Mouse (Mus musculus) midbrain, embryonic 15.5 days (tissue): ENCODE results near the gene Snrnp35. TPM values are rescaled to one million over a fixed set of nuclear protein-coding genes. Genes with fewer than 3 reads are reported as not detected.

ENCODE experiments used
- ATAC-seq: fragments of 200-750 bp; cut with Nextera tagmentation; replicated peaks from 2 replicates; pipeline ENCODE4 v1.8.0; 2017; ENCODE audit warnings: moderate TSS enrichment
- H3K27ac ChIP-seq: fragments of 300-500 bp; sonication (generic); 2 replicates; pipeline ENCODE4 v1.5.1; 2015; ENCODE audit warnings: mild to moderate bottlenecking, inconsistent platforms
- H3K27me3 ChIP-seq: fragments of 300-500 bp; sonication (generic); replicated peaks from 2 replicates; pipeline ENCODE4 v1.6.1; 2015; ENCODE audit warnings: inconsistent platforms
- H3K36me3 ChIP-seq: fragments of 300-500 bp; sonication (generic); replicated peaks from 2 replicates; pipeline ENCODE4 v1.6.1; 2015; ENCODE audit warnings: inconsistent platforms
- H3K4me1 ChIP-seq: fragments of 300-500 bp; sonication (generic); 2 replicates; pipeline ENCODE4 v1.6.1; 2015; ENCODE audit warnings: inconsistent platforms
- H3K4me2 ChIP-seq: fragments of 300-500 bp; sonication (generic); 2 replicates; pipeline ENCODE4 v1.6.1; 2015; ENCODE audit warnings: inconsistent platforms, mild to moderate bottlenecking, moderate library complexity
- H3K4me3 ChIP-seq: fragments of 300-500 bp; sonication (generic); 2 replicates; pipeline ENCODE4 v1.5.1; 2015; ENCODE audit warnings: mild to moderate bottlenecking, inconsistent platforms
- H3K9ac ChIP-seq: fragments of 300-500 bp; sonication (generic); 2 replicates; pipeline ENCODE4 v1.6.1; 2015; ENCODE audit warnings: mild to moderate bottlenecking, inconsistent platforms
- H3K9me3 ChIP-seq: fragments of 300-500 bp; sonication (generic); 2 replicates; pipeline ENCODE4 v1.6.1; 2016; ENCODE audit warnings: inconsistent platforms
- WGBS: fragments of 180-500 bp; shearing (Covaris S2); methylation state at CpG from one replicate; pipeline ENCODE4 v1.1.7; 2015; ENCODE audit warnings: mixed read lengths; 5-methylcytosine and 5-hydroxymethylcytosine counted together
- polyA plus RNA-seq: library from polyadenylated mRNA; unstranded; fragments of >200 nt; fragmentation: Nextera tagmentation; extraction: Ambion mirVana; gene quantifications from 2 replicates; pipeline ENCODE4 v1.2.1, GENCODE M21; 2015

Snrnp35 gene
- polyA plus RNA-seq, 1 experiment from 2014 or later = 18.9 TPM

GRCm38 (mm10) chr5:124469486-124469885, 13.4 kb upstream of the Snrnp35 start:
- Histone ChIP-seq H3K4me1 (no peaks in the 10 kb centered on the region), H3K27ac (no peak overlapping the region), H3K9ac (no peak overlapping the region), H3K36me3 (no peaks in the 10 kb centered on the region), H3K27me3 (no peaks in the 10 kb centered on the region), H3K4me2 (no peak overlapping the region), H3K9me3 (no peaks in the 10 kb centered on the region), H3K4me3 (no peak overlapping the region)
- no peak for ATAC-seq
- 94% methylated on average over 6 of the region's 6 CpGs for WGBS

GRCm38 (mm10) chr5:124470591-124471171, 12.3 kb upstream of the Snrnp35 start:
- Histone ChIP-seq H3K36me3 (no peaks in the 10 kb centered on the region), H3K4me2 (no peak overlapping the region), H3K9me3 (no peaks in the 10 kb centered on the region), H3K9ac (no peak overlapping the region), H3K27me3 (no peaks in the 10 kb centered on the region), H3K4me1 (peaks cover 4% of the 10 kb centered on the region; the same call in 1 of the 2 replicates), H3K27ac (no peak overlapping the region), H3K4me3 (no peak overlapping the region)
- WGBS = 86% methylated on average over 6 of the region's 6 CpGs
- ATAC-seq = no peak

GRCm38 (mm10) chr5:124478873-124479204, 4.1 kb upstream of the Snrnp35 start:
- Histone ChIP-seq H3K4me2 (peak overlapping the region; percentile 74), H3K4me3 (peak overlapping the region; percentile 64; the same call in 1 of the 2 replicates), H3K27me3 (no peaks in the 10 kb centered on the region), H3K36me3 (no peaks in the 10 kb centered on the region), H3K9ac (no peak overlapping the region), H3K27ac (peak overlapping the region; percentile 55), H3K4me1 (peaks cover 22% of the 10 kb centered on the region), H3K9me3 (no peaks in the 10 kb centered on the region)
- WGBS = 78% methylated on average over 1 of the region's 1 CpGs
- ATAC-seq = no peak

GRCm38 (mm10) chr5:124480119-124480518, 2.8 kb upstream of the Snrnp35 start:
- Histone ChIP-seq H3K4me1 (peaks cover 32% of the 10 kb centered on the region), H3K36me3 (no peaks in the 10 kb centered on the region), H3K4me2 (no peak overlapping the region), H3K9ac (no peak overlapping the region), H3K27ac (no peak overlapping the region), H3K4me3 (no peak overlapping the region), H3K9me3 (no peaks in the 10 kb centered on the region), H3K27me3 (no peaks in the 10 kb centered on the region)
- ATAC-seq = no peak
- WGBS = 84% methylated on average over 4 of the region's 4 CpGs

- 95% methylated on average over 4 of the region's 4 CpGs for WGBS
- H3K36me3 ChIP-seq = no peaks in the 10 kb centered on the region
- H3K27me3 ChIP-seq = no peaks in the 10 kb centered on the region
- H3K27ac ChIP-seq = no peak overlapping the region
- no peaks in the 10 kb centered on the region for H3K9me3 ChIP-seq
- H3K4me2 ChIP-seq = no peak overlapping the region
- peaks cover 28% of the 10 kb centered on the region for H3K4me1 ChIP-seq
- H3K9ac ChIP-seq = no peak overlapping the region
- H3K4me3 ChIP-seq = no peak overlapping the region
- no peak for ATAC-seq
These were observed 1.2 kb upstream of the Snrnp35 start for GRCm38 (mm10) chr5:124481714-124482113.

GRCm38 (mm10) chr5:124482436-124482965, 433 bp upstream of the Snrnp35 start:
- Histone ChIP-seq H3K27me3 (no peaks in the 10 kb centered on the region), H3K9ac (peak overlapping the region; percentile 68), H3K36me3 (no peaks in the 10 kb centered on the region), H3K4me2 (peak overlapping the region; percentile 82), H3K9me3 (no peaks in the 10 kb centered on the region), H3K27ac (peak overlapping the region; percentile 91), H3K4me3 (peak overlapping the region; percentile 78), H3K4me1 (peaks cover 22% of the 10 kb centered on the region)
- WGBS = 6% methylated on average over 13 of the region's 13 CpGs
- no peak for ATAC-seq

- peak overlapping the region; percentile 91 for H3K27ac ChIP-seq
- H3K9me3 ChIP-seq = no peaks in the 10 kb centered on the region
- 7% methylated on average over 14 of the region's 15 CpGs for WGBS
- H3K36me3 ChIP-seq = no peaks in the 10 kb centered on the region
- no peaks in the 10 kb centered on the region for H3K27me3 ChIP-seq
- H3K4me3 ChIP-seq = peak overlapping the region; percentile 78
- peaks cover 17% of the 10 kb centered on the region for H3K4me1 ChIP-seq
- peak; percentile 66; the same call in 1 of the 2 replicates for ATAC-seq
- peak overlapping the region; percentile 82 for H3K4me2 ChIP-seq
- H3K9ac ChIP-seq = peak overlapping the region; percentile 68
These were observed 892 bp downstream of the Snrnp35 start for GRCm38 (mm10) chr5:124483655-124484396.

GRCm38 (mm10) chr5:124485654-124486053, 2.7 kb downstream of the Snrnp35 start:
- whole genome bisulfite sequencing = 89% methylated on average over 5 of the region's 5 CpGs

GRCm38 (mm10) chr5:124488885-124489284, 6.0 kb downstream of the Snrnp35 start:
- Histone ChIP-seq H3K4me1 (peaks cover 10% of the 10 kb centered on the region), H3K27me3 (no peaks in the 10 kb centered on the region), H3K4me3 (no peak overlapping the region), H3K9me3 (no peaks in the 10 kb centered on the region), H3K36me3 (peaks cover 9% of the 10 kb centered on the region; the same call in 1 of the 2 replicates), H3K9ac (no peak overlapping the region), H3K27ac (no peak overlapping the region), H3K4me2 (no peak overlapping the region)
- 96% methylated on average over 3 of the region's 3 CpGs for WGBS
- ATAC-seq = no peak

More at GRCm38 (mm10) chr5:124485654-124486053, 2.7 kb downstream of the Snrnp35 start:
- no peak for ATAC-seq
- H3K4me1 ChIP-seq = peaks cover 16% of the 10 kb centered on the region
- H3K36me3 ChIP-seq = no peaks in the 10 kb centered on the region; the same call in 1 of the 2 replicates
- H3K27me3 ChIP-seq = no peaks in the 10 kb centered on the region
- no peak overlapping the region for H3K4me2 ChIP-seq
- H3K9ac ChIP-seq = no peak overlapping the region
- H3K4me3 ChIP-seq = no peak overlapping the region
- no peaks in the 10 kb centered on the region for H3K9me3 ChIP-seq
- no peak overlapping the region for H3K27ac ChIP-seq

GRCm38 (mm10) chr5:124491732-124492131, 8.8 kb downstream of the Snrnp35 start:
- Histone ChIP-seq H3K4me1 (no peaks in the 10 kb centered on the region), H3K4me3 (no peak overlapping the region), H3K27me3 (no peaks in the 10 kb centered on the region), H3K9me3 (no peaks in the 10 kb centered on the region), H3K9ac (no peak overlapping the region), H3K36me3 (peaks cover 9% of the 10 kb centered on the region; the same call in 1 of the 2 replicates), H3K4me2 (no peak overlapping the region), H3K27ac (no peak overlapping the region)
- WGBS = 82% methylated on average over 4 of the region's 4 CpGs
- no peak for ATAC-seq

- Histone ChIP-seq H3K27me3 (no peaks in the 10 kb centered on the region), H3K36me3 (peaks cover 9% of the 10 kb centered on the region; the same call in 1 of the 2 replicates), H3K4me2 (no peak overlapping the region), H3K9me3 (no peaks in the 10 kb centered on the region), H3K4me1 (no peaks in the 10 kb centered on the region), H3K4me3 (no peak overlapping the region), H3K9ac (no peak overlapping the region), H3K27ac (no peak overlapping the region)
- WGBS = 83% methylated on average over 4 of the region's 4 CpGs
- ATAC-seq = no peak
These were observed 9.7 kb downstream of the Snrnp35 start for GRCm38 (mm10) chr5:124492618-124493017.

GRCm38 (mm10) chr5:124493455-124493854, 10.5 kb downstream of the Snrnp35 start:
- H3K9me3 ChIP-seq = no peaks in the 10 kb centered on the region
- H3K4me1 ChIP-seq = no peaks in the 10 kb centered on the region
- no peak overlapping the region for H3K4me3 ChIP-seq
- no peak overlapping the region for H3K27ac ChIP-seq
- peaks cover 9% of the 10 kb centered on the region; the same call in 1 of the 2 replicates for H3K36me3 ChIP-seq
- ATAC-seq = no peak
- H3K9ac ChIP-seq = no peak overlapping the region
- 91% methylated on average over 11 of the region's 11 CpGs for WGBS
- H3K27me3 ChIP-seq = no peaks in the 10 kb centered on the region
- no peak overlapping the region for H3K4me2 ChIP-seq
